Mouse (Mus musculus): Measurements from ENCODE around the gene Klhl23.

DNA sequence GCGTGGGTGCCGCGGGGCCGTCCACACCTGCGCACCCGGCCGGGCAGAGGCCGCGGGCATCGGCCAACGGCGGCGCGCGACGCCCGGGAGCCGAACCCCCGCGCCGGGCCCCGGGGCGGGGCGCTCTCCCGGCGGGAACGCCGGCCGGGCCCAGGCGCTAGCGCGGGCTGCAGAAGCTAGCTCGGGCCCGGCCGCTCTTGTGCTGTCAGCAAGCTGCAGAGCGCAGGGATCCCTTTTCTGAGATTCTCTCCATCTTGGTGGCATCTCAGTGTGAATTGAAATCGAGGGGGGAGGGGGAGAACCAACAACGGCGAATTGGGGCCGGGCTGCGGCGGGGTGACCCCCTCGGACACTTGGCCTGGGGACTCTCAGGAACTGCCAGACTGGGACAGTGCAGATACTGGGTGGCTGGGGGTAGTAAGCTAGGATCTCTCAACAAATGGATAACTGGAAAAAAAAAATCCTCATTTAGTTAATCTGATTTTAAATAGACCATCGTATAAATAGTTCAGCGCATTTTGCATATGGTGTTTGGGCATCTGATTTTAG lies 1.5 kb downstream of the Klhl23 start:
- TF ChIP-seq CTCF (IDR thresholded peaks at IDR 0.05; ENCODE audit: low read depth), result no peak
- TF ChIP-seq EP300 (IDR thresholded peaks at IDR 0.05; ENCODE audit: low read depth), result no peak
